Mouse (Mus musculus): ENCODE data around the gene Ankrd66. TPM values are rescaled to one million over a fixed set of nuclear protein-coding genes. Genes with fewer than 3 reads are reported as not detected.

Ankrd66 gene
- total RNA-seq, 2 experiments from 2014 or later: not detected

Other genes starting within 250 kb of the Ankrd66 start
- 10 to 100 TPM; 74.1 to 80.3 TPM for gene Adgrf5, start 183.2 kb downstream of the Ankrd66 start, total RNA-seq (2021)
- gene Mep1a, start 40.8 kb downstream of the Ankrd66 start, total RNA-seq (2021): under 1 TPM in 1 of 2 experiments, not detected in 1; 0.23 TPM
- 10 to 100 TPM; 16.9 to 34.4 TPM for gene Pla2g7, start 24.5 kb upstream of the Ankrd66 start, total RNA-seq (2021)
- gene Tdrd6, start 86.7 kb upstream of the Ankrd66 start, total RNA-seq (2021): not detected
- 1 to 10 TPM; 3.2 to 3.4 TPM for gene Slc25a27, start 123.6 kb upstream of the Ankrd66 start, total RNA-seq (2021)
- 1 to 10 TPM; 1.9 to 2.8 TPM for gene Cyp39a1, start 123.8 kb upstream of the Ankrd66 start, total RNA-seq (2021)

All from adrenal gland, adult 18-20 months (tissue).